Mouse (Mus musculus): ENCODE results near the gene Ntn5.
A peak's percentile ranks its signal among the peaks of the same experiment; 100 is the strongest.

The Ntn5 gene

GRCm38 (mm10) chr7:45713881-45714520 lies 30.2 kb downstream of the Ntn5 start:
- DNase-seq: peak in 1 of 2 experiments; percentile 14

- peak; percentile 61 to 79 for DNase-seq
Measured at GRCm38 (mm10) chr7:45714630-45715089, 30.8 kb downstream of the Ntn5 start.

- DNase-seq: peak; percentile 99
Measured at GRCm38 (mm10) chr7:45715090-45715708, 31.4 kb downstream of the Ntn5 start, which contains the start of gene Rpl18. Gene Rpl18 (plus strand): TSS chr7:45715457.

- DNase-seq: peak in 1 of 2 experiments; percentile 31
Measured at GRCm38 (mm10) chr7:45715741-45716459, 32.1 kb downstream of the Ntn5 start.

- DNase-seq: no peak
Measured at GRCm38 (mm10) chr7:45716460-45716857, 32.6 kb downstream of the Ntn5 start.

GRCm38 (mm10) chr7:45716952-45717917 lies 33.4 kb downstream of the Ntn5 start:
- no peak for DNase-seq

- DNase-seq: peak; percentile 99
Measured at GRCm38 (mm10) chr7:45717918-45718297, 34.1 kb downstream of the Ntn5 start, which contains the start of gene Sphk2. Gene Sphk2 (minus strand): TSS chr7:45718002.

GRCm38 (mm10) chr7:45718331-45718730 lies 34.5 kb downstream of the Ntn5 start:
- DNase-seq: no peak

- no peak for DNase-seq
Measured at GRCm38 (mm10) chr7:45719180-45719579, 35.4 kb downstream of the Ntn5 start.

- DNase-seq: no peak
Measured at GRCm38 (mm10) chr7:45719738-45720412, 36.1 kb downstream of the Ntn5 start.

GRCm38 (mm10) chr7:45720413-45721233 lies 36.8 kb downstream of the Ntn5 start, which contains the start of gene Fam83e:
Gene Fam83e (plus strand): TSS chr7:45721212.
- DNase-seq: peak in 1 of 2 experiments; percentile 17

GRCm38 (mm10) chr7:45721234-45721571 lies 37.4 kb downstream of the Ntn5 start:
- DNase-seq: no peak

GRCm38 (mm10) chr7:45721642-45722347 lies 38.0 kb downstream of the Ntn5 start:
- no peak for DNase-seq

GRCm38 (mm10) chr7:45722348-45722713 lies 38.5 kb downstream of the Ntn5 start:
- DNase-seq: no peak

- no peak for DNase-seq
Measured at GRCm38 (mm10) chr7:45723301-45723700, 39.5 kb downstream of the Ntn5 start.

GRCm38 (mm10) chr7:45723781-45724180 lies 40.0 kb downstream of the Ntn5 start:
- DNase-seq: no peak

GRCm38 (mm10) chr7:45725151-45725550 lies 41.3 kb downstream of the Ntn5 start:
- DNase-seq: no peak

GRCm38 (mm10) chr7:45725713-45726112 lies 41.9 kb downstream of the Ntn5 start, which contains the start of gene Spaca4:
Gene Spaca4 (minus strand): TSS chr7:45725813.
- no peak for DNase-seq

GRCm38 (mm10) chr7:45726419-45726818 lies 42.6 kb downstream of the Ntn5 start:
- no peak for DNase-seq

- DNase-seq: no peak
Measured at GRCm38 (mm10) chr7:45727625-45728024, 43.8 kb downstream of the Ntn5 start.

All from kidney, postnatal 36 days (tissue).